Mouse (Mus musculus) activated CD4-positive, CD25-positive, alpha-beta regulatory T cell, adult 4 months (primary cell): Measurements from ENCODE around the gene Myt1l. TPM values are rescaled to one million over a fixed set of nuclear protein-coding genes. Genes with fewer than 3 reads are reported as not detected.

Source experiments
- ATAC-seq: one replicate; pipeline ENCODE4 v1.8.0; 2017
- polyA plus RNA-seq, 2 experiments: library from polyadenylated mRNA; unstranded; fragments of 100-300 nt; shearing (Covaris generic); gene quantifications; one replicate each; pipeline ENCODE4 v1.2.1; 2017

Myt1l gene
- polyA plus RNA-seq, 2 experiments from 2014 or later = not detected

DNA sequence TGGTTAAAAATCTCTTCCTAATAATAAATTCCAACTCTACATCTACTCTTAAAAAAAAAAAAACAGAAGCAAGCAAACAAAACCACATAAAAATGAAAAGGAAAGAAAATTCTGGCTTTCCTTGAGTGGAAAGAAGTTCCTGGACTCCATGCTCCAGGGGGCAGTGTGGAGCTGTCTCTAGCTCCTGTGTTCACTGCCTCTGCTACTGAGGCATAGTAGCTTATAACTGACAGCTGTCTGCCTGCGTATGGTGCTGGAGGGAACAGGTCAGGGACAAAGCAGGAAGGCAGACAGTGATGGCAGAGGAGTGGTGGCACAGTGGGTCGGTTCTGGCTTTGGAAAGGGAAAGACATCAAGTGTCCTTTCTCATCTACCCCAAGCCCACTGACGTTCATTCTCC is 398.7 kb downstream of the Myt1l start:
- ATAC-seq = no peak

GRCm38 (mm10) chr12:29930591-29930990 is 402.4 kb downstream of the Myt1l start:
- ATAC-seq = no peak

DNA sequence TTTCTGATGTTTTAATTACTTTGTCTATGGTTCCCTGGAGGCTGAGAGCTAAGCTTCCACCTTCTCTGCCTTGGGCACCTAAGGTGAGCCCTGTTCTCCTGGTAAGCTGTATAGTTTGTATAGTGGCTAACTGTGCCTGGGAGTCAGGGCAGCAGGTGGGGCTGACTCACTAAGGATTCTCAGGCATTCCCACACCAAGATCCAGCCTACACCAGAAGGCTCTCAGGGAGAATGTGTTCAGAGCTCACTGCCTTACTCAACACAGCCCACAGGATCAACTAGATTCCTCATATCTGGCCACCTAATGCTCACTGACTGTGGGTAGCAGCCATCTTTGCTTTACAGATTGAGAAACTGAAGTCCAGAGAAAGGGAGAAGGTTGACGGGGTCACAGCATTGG is 404.8 kb downstream of the Myt1l start:
- ATAC-seq = no peak

DNA sequence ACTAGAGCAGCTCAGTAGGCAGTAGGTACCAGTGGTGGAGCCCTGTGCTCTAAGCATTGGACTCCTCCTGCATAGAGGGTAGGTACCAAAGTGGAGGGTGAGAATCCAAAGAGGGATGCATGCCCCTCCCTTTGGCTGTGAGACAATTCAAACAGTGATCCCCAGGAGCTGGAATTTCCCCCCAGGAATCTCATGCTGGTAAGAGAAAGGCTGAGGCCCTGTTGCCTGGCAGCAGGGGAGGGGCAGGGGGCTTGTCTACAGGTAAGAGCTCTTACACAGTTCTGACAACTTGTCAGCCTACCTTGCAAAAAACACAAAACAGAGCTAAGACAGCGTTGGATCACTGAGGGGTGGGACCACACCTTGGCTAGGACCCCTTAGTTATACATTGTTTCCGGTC is 405.3 kb downstream of the Myt1l start:
- ATAC-seq = no peak

DNA sequence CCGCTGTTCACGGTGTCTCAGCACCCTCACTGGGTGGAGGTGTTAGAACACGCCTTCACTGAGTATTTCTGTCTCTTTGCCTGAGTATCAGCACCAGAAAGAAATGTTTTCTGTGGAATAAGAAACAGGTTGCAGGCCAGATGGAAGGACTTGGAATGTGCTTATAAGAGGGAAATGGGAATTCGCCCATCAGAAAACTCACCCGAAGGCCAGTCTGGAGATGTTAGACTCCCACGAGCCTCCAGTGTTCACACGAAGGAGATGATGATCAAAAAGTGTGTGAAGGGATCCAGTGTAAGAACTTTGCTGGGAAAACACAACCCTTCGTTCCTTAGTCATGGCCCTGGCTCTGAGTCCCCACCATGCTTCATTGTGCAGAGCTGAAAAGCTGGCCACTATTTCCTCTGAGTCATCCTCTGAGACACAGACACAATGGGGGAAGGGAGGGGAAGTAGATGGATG is 406.0 kb downstream of the Myt1l start:
- no peak for ATAC-seq

GRCm38 (mm10) chr12:29937308-29937707 is 409.1 kb downstream of the Myt1l start, which contains the start of gene Pxdn:
Gene Pxdn, plus strand, starts transcription at chr12:29937608.
- ATAC-seq = no peak

DNA sequence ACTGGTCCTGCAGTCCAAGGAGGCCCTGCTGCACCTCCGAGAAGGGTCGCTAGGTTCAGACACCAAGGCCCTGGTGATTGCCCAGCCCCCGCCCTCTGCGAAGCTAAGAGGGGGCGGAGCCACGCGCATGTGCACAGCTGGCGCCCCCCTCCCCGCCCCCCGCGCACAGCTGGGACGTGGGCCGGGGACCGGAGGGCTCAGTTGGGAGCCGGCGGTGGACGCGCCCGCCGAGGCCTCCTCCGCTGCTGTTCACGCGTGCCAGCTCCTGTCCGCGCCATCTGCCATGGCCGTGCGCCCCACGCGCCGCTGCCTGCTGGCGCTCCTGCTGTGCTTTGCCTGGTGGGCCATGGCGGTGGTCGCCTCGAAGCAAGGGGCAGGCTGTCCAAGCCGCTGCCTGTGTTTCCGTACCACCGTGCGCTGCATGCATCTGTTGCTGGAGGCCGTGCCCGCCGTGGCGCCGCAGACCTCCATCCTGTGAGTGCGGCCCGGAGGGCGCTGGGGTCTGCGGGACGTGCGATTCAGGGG is 409.7 kb downstream of the Myt1l start:
- ATAC-seq = no peak

DNA sequence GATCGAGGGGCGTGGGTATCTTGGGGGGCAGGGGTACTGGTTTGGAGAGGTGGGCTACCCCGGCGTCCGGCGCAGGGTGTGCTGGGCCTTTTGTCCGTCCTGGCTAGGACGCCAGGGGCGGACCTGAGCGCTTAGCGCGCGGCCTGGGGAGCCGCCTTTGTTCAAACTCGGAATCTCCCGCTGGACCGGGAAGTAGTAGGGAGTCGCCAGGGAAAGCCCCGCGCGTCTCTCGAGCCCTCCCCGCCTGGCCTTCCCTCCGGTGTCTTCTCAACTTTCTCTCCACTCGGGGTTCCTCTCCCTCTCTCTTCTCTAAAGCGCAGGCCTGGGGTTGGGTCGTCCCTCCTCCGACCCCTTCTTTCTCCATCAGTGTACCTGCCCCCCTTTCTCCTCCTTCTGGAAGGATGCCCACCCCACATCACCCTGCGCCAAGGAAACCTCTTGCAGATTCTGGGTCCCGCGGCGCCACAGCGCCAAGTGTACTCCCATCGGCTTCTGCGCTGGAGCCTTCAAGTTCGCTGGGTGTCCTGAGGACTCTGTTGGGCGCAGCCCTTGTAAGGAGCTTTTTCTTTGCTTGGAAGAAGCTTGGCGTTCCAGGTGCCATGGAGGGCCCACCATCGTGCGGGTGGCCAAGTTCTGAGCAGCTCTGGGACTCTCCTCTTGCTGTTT is 410.3 kb downstream of the Myt1l start:
- no peak for ATAC-seq

DNA sequence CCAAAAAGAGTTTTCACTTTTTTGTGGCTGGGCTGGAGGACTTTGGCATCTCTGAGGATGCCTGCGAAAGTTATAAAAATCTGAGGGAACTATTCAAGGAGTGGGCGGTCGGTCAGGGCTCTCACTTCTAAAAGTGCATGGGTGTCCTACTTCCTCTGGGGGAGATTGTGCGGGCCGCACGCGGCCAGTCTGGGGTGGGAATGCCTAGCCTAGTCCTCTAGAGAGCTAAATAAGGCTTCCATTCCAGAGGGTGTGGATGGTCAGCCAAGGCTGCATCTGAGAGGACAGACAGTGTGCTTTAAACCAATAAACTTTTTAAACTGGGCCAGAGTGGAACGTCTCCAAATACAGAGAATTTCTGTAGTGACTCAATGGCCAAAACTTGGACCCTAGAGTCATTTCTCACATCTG is 411.1 kb downstream of the Myt1l start:
- ATAC-seq = no peak

GRCm38 (mm10) chr12:29942435-29942834 is 414.3 kb downstream of the Myt1l start:
- ATAC-seq = no peak

DNA sequence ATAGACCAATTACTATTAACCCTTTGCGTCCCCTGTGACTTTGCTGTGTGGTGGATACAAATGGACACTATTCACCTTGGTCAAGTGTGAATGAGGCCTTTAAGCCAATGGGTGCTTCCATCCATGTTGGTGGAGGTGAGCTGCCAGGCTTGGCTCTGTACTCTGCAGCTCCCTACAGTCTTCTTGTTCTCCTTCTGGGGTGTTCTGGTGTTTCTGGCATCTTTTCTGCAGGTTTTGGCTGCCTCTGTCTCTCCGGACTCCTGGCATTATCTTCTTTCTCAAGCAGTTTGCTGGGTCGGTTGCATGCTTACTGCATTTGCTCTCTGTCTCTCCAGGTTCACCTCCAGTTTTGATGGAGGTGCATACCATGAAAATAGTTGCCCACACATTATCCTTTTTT is 416.5 kb downstream of the Myt1l start:
- no peak for ATAC-seq

DNA sequence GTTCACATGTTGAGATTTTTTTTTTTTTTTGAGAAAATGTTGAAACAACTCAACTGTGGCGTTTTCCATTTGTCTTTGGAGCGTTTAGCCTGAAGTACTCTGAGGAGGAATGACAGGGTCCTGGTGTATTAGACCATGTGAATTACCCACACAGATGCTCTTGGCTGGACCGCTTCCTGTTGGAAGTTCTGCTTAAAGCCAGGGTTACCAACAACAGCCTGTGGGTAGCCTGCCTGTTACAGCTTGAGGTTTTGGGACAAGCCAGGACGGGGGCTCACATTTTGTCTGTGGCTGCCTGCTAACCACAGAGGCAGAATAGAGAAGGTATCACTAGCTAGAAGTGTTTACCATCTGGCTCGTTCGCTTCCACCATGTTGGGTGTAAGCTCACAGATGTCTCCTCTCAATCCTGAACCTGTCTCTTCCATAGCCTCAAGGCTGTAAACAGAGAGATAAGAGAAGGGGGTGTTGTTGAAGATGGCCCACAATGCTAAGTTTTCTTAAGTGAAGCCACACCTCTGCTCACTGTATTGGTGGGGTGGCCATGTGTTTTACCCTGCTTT is 417.1 kb downstream of the Myt1l start:
- no peak for ATAC-seq

GRCm38 (mm10) chr12:29951043-29951442 is 422.9 kb downstream of the Myt1l start:
- no peak for ATAC-seq

DNA sequence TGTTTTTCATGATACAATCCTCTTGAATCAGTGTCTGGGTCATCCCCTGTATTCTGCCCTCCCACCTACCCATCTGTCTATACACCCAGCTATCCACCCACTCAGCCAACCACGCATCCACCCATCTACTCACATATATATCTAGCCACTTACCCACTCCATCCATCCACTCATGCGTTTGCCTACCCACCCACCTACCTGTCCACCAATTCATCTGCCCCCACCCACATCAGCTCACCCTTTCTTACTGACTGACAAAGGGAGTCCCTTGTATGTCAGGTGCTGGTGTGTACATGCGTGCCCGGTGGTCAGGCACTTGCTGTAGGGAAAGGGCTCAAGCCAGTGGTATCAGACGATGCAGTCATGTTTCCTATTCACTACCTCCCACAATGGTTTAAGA is 423.3 kb downstream of the Myt1l start:
- ATAC-seq = no peak

GRCm38 (mm10) chr12:29952102-29952501 is 423.9 kb downstream of the Myt1l start:
- ATAC-seq = no peak

DNA sequence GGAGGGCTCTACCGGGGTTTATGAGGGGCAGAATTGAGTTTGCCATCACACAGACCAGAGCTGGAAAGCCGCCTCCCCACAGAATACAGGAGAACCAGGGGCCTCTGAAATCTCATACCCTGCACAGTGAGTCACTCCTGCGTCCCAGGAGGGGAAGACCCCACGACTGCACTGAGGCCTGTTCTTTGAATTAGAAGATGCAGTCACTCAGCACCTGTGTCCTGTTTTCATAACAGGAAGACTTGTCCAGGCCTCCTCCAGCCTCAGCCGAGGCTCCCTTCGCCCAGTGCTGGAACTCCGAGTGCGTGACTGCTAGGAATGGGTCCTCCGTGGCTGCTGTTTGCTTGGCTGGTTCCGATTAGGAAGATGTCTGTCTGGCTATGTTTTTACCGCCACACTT is 425.8 kb downstream of the Myt1l start:
- ATAC-seq = no peak

DNA sequence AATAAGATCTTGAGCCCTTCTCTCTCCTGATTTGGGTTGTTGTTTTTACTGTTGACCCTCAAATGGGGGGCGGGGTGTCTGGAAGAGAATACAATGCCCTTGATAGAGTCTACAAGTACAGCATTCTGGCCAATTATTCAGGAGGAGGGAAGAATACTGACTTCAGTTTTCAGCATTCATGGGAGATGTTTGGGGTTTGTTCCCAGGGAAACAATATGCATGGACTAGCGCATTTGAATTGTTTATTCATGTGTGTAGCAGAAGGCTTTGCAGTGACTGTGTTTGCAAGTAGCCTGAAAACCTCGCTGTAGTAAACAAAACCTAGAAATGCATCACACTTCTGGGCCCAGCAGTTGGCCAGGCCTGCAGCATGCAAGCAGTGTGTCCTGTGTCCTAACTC is 426.3 kb downstream of the Myt1l start:
- no peak for ATAC-seq

DNA sequence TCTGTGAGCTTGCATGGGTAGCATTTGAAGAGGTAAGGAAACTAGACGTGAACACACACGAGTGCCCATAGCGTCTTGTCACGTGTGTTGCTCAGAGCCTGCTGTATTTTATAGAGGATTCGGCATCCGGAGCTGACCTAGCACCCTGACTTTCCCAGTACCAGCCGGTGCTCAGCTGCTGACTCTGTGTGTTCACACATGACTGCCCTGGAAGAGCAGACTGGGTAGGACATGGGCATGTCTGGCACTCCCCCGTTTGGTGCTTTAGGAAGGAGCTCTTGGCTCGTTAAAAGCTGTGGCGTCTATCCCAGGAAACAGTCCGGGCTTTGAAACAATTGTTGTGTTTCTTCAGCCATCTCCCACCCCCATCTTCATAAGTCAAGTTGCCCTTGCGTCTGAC is 428.8 kb downstream of the Myt1l start:
- ATAC-seq = no peak

DNA sequence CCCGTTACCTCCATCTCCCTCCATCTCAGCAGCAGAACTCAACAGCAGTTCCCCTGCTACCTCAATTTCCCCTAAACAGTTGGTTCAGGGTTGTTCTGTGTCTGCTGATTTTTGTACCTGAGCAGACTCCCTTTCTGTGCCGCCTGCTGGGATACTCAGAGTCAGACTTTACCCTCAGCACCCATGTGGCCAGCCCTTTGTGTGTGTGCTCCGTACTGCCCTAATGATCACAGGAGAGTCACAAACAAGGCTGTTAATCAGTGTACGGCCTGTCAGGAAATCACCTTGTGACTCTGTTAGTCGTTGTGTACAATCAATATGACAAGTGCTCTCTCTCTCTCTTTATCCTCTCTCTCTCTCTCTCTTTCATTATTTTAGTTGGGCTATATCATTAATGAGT is 430.5 kb downstream of the Myt1l start:
- ATAC-seq = no peak

- ATAC-seq = no peak
These were observed 432.9 kb downstream of the Myt1l start for GRCm38 (mm10) chr12:29961041-29961440.

DNA sequence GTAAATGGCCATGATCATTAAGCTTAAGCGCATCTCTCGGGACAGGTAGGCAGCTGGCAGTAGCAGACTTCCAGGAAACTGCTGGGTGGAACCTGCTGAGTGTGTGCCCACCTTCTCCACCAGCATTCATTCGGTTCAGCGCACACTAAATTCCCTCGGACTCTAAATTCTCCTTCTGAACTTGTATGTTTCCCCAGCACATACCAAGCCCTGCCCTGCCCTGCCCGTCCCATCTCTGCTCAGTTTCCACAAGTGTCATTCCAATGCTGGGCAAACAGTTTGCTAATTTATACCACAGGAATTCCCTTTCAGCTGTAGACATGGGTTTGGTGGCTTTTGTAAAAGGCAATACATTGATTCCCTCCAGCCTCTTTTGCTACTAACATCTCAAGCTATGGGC is 436.8 kb downstream of the Myt1l start:
- no peak for ATAC-seq

- ATAC-seq = no peak
These were observed 443.7 kb downstream of the Myt1l start for GRCm38 (mm10) chr12:29971795-29972464.

DNA sequence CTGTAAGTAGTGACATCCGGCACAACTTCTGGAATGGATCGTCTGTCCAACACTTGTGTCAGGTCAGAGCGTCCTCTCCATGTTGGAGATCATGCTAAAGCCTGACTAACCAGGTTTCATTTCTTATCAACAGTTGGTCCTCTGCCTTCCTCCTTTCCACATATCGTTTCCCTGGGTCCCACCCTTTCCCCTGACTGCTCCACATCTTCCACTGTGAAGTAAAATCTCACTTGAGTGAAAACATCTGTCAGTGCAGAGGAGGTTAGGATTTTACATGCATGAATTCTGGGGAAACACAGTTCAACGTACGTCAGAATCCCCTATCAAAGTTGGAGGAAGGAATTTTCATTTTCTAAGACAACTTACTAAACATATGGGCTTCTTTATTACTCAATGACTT is 444.3 kb downstream of the Myt1l start:
- ATAC-seq = no peak
